Mouse (Mus musculus): ENCODE data around the gene Fam107b. TPM values are rescaled to one million over a fixed set of nuclear protein-coding genes. Genes with fewer than 3 reads are reported as not detected.

The Fam107b gene
- total RNA-seq, 2 experiments from 2014 or later: 1.6 to 2.7 TPM

GRCm38 (mm10) chr2:3739351-3739961 lies 169.2 kb downstream of the Fam107b start:
- no peak for DNase-seq (ENCODE audit: low spot score)

GRCm38 (mm10) chr2:3740256-3740655 lies 170.0 kb downstream of the Fam107b start:
- DNase-seq (ENCODE audit: low spot score): no peak

GRCm38 (mm10) chr2:3740670-3741069 lies 170.4 kb downstream of the Fam107b start:
- no peak for DNase-seq (ENCODE audit: low spot score)

- no peak for DNase-seq (ENCODE audit: low spot score)
These were observed 172.2 kb downstream of the Fam107b start for GRCm38 (mm10) chr2:3742519-3742918.

GRCm38 (mm10) chr2:3745041-3745440 lies 174.8 kb downstream of the Fam107b start:
- no peak for DNase-seq (ENCODE audit: low spot score)

DNA sequence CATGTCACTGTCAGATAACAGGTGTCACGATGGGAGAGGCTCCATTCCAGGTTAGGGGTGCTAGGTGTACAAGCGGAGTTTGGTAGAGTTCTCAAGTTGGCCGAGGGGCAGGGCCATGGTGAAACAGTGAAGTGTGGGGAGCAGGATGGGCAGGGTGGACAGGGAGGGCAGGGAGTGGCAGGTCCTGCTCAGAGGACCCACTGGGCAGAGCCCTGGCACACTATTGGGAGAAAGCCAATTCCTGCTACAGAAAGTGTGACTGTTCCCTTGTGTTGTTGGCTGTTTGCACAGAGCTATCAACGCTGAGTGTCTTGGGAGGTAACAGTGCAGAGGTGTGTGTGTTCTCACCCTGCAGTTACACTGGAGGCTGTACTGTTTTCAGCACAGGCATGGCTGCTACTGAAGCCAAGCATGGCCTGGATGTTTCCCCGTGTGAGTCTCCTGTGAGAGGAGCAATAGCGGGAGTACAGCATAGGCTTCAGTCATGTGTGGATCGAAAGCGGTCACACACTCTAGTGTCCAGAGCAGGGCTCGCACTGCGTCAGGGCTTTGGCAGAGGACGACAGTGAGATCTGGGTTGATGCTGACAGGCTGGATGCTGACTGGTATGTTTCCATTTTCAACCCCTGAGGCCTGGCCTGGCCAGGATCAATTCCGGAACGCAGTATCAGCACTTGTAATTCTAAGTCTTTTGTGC lies 175.8 kb downstream of the Fam107b start:
- DNase-seq (ENCODE audit: low spot score): no peak

GRCm38 (mm10) chr2:3748714-3749503 lies 178.6 kb downstream of the Fam107b start:
- no peak for DNase-seq (ENCODE audit: low spot score)

DNA sequence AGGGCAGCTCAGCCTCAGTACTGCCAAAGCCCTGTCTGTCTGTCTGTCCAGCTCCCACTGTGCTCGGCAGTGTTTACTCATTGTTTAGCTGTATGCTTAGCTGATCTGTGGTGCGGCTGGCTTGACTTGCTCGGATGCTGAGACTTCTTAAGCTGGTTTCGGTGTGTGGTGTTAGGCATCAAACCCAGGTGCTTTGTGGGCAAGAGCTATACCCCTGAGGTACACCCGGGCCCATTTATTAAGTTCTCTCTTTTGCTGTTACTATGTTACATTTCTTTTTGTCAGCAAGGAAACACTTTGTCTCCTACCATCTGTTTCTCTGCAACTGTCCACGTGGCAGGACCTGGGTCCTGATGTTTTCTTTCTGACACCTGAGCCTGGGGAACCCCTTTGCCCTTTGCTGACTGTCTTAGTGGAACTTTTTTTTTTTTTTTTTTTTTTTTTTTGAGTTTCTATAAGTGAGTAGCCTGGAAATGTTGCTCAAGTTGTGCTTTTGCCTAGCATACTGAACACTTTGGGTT lies 179.3 kb downstream of the Fam107b start:
- no peak for DNase-seq (ENCODE audit: low spot score)

- no peak for DNase-seq (ENCODE audit: low spot score)
These were observed 179.8 kb downstream of the Fam107b start for GRCm38 (mm10) chr2:3750126-3750525.

- no peak for DNase-seq (ENCODE audit: low spot score)
These were observed 182.1 kb downstream of the Fam107b start for GRCm38 (mm10) chr2:3752365-3752764.

DNA sequence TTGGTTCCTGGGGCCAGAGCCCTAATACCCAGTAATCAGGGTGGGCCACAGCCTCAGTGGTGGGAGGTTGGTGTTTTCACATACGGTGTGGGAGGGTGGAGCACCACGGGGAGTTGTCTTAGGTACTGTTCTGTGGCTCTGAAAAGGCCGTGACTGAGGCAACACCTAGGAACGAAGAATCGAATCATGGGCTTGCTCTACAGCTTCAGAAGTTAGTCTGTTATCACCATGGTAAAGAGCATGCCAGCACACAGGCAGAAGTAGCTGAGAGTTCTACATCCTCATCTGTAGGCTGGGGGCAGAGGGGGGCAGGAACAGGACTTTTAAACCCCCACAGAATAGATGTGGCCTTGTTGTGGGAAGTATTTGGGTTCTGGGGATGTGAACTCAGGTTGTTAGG lies 182.6 kb downstream of the Fam107b start:
- DNase-seq (ENCODE audit: low spot score): no peak

- no peak for DNase-seq (ENCODE audit: low spot score)
These were observed 183.5 kb downstream of the Fam107b start for GRCm38 (mm10) chr2:3753749-3754148.

- DNase-seq (ENCODE audit: low spot score): no peak
These were observed 185.6 kb downstream of the Fam107b start for GRCm38 (mm10) chr2:3755936-3756335.

GRCm38 (mm10) chr2:3758406-3758805 lies 188.1 kb downstream of the Fam107b start:
- DNase-seq (ENCODE audit: low spot score): no peak

DNA sequence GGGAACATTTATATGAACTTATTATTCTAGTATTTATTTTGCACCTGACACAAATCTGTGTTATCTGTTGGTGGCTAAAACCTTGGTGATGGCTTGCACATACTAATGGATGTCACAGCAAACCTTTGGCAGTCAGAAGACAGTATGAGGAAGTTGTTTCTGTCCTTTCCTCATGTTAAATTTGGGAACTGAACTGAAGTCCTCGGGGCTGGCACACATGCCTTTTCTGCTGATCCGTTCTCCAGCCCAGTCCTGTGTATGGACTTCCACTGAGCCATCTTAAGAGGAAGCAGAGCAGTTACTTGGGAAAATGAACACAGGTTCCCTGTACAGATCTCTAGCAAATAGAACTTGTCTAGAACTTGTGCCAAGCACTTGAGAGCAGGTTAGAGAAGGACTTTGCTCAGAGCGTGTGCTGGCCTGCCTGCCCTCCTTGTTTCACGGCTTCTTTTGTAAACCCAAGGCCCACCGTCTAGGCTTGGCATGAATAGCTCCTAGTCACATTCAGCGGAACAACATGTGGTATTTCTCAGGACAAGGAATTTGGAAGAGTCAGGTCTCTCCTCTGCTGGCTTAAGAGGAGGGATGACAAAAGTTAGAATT lies 190.0 kb downstream of the Fam107b start:
- no peak for DNase-seq (ENCODE audit: low spot score)

DNA sequence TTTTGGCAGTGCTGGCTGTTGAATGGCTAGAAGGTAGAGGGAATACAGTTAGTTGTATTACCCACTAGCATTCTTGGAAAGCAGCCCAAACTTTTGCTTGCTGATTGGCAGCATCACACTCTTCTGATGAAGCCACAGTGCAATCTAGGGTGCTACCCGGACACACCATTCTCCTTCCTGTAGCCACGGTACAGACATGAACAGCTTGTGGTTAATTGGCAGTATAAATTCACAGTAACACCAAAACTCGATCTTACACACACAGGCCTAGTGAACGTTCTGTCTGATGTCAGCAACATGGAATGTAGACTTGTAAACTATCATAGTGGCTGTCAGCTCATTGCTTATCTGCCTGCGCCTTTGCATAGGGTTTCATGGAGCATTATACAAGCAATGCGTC lies 193.8 kb downstream of the Fam107b start:
- DNase-seq (ENCODE audit: low spot score): no peak

DNA sequence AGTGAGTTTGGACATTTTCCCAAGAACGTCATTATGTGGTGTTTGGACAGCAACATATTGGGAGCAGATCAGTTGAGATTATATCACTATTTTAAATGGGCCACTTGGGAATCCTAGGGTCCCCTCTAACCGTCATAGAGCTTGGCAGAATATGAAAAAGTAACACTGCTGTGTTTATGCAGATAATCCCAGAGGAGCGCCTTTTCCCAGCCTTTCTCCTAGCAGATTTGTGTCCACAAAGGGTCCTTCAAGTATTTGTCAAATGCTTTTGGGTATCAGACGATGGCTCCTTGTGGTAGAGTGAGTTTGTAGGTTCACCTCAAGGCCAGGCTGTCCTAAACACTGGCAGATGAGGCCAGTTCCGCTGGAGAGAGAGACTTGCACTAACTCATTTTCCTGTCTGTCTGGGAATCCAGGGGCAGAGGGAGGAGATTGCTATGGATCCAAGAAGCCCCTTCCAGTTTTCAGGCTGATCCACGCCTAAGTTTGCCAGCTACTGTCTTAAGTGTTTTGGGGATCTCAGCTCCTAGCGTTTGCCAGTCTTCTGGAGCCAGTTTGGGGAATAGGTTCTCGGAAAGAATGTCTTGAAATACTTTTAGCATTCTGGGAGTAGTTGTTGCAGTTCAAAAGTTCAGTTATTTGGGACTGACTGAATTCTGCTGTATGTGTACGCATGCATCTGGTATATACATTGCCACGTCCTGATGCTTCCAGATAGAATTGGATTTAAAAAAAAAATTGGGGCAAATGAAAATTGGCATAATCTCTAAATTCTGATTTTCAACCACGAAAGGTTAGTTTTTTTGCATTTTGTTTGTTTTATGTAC lies 195.9 kb downstream of the Fam107b start:
- DNase-seq (ENCODE audit: low spot score): no peak

GRCm38 (mm10) chr2:3769260-3769659 lies 199.0 kb downstream of the Fam107b start:
- peak; percentile 50 for DNase-seq (ENCODE audit: low spot score)

DNA sequence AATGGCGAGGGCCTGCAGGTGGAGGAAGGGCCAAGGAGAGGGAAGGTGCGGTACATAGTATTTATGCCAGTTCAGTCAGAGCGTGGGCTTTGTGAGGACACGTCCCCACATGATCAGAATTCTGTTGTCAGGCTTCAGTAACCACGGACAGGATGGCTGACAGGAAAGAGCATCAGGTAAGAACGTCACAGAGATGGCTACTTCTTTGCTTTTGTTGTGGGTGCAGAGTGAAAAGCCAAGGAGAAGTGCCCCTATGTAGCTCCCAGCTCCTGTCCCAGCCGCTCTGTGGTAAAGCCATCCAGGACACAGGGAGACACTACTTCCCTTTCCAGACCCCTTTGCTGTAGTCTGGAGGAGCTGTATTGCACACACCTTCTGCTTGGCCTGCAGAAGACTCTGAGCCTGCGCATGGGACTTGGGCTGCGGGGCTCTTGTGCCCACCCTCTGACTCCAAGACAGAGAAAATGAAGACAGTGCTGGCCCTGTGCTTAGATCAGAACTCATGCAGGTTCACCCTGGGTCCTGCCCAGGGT lies 199.6 kb downstream of the Fam107b start:
- no peak for DNase-seq (ENCODE audit: low spot score)

- DNase-seq (ENCODE audit: low spot score): no peak
These were observed 200.1 kb downstream of the Fam107b start for GRCm38 (mm10) chr2:3770383-3770782.

DNA sequence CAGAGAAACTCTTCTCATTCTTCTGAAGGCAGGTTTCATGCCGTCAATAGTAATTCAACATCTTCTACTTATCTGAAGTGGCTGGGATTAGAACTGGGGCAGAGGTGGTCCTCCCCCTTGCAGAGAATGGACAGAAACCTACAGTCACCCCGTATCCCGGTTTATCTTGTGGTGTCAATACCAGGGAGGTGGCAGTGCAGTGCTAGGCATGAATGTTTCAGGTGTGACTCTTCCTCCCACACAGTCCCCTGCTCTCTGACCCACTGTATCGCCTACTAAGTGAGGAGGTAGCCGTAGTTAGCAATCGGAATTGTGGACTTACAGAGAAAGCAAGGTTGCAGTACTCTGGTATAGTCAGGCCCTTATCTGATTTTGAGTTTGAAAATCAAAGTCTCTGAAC lies 201.2 kb downstream of the Fam107b start:
- no peak for DNase-seq (ENCODE audit: low spot score)
